Mouse (Mus musculus) ES-Bruce4 (cell line): Measurements from ENCODE around the gene Cfap45. TPM values are rescaled to one million over a fixed set of nuclear protein-coding genes. Genes with fewer than 3 reads are reported as not detected.

Experiments used
- H3K27ac ChIP-seq: 2 replicates; pipeline ENCODE4 v1.5.1; 2012; ENCODE audit warnings: low read length, inconsistent platforms; ENCODE audit not compliant: insufficient read depth
- H3K27me3 ChIP-seq: 2 replicates; pipeline ENCODE4 v1.6.1; 2012; ENCODE audit warnings: mild to moderate bottlenecking, low read length, inconsistent platforms; ENCODE audit not compliant: control insufficient read depth, poor library complexity, insufficient read depth, severe bottlenecking
- H3K36me3 ChIP-seq: 2 replicates; pipeline ENCODE4 v1.6.1; 2012; ENCODE audit warnings: inconsistent platforms, mild to moderate bottlenecking, low read length, moderate library complexity; ENCODE audit not compliant: control insufficient read depth, poor library complexity, insufficient read depth, severe bottlenecking
- H3K4me1 ChIP-seq: one replicate; pipeline ENCODE4 v1.8.1; 2011; ENCODE audit warnings: low read length; ENCODE audit not compliant: control insufficient read depth, insufficient read depth
- H3K4me3 ChIP-seq: 2 replicates; pipeline ENCODE4 v1.5.1; 2011; ENCODE audit warnings: low read depth, mild to moderate bottlenecking, low read length
- H3K9ac ChIP-seq: 2 replicates; pipeline ENCODE4 v1.6.1; 2012; ENCODE audit warnings: low read depth, mild to moderate bottlenecking, inconsistent platforms; ENCODE audit not compliant: poor library complexity, severe bottlenecking
- H3K9me3 ChIP-seq: replicated peaks from 2 replicates; pipeline ENCODE4 v1.6.1; 2012; ENCODE audit warnings: mild to moderate bottlenecking, low read length, inconsistent platforms; ENCODE audit not compliant: control insufficient read depth, poor library complexity, insufficient read depth, severe bottlenecking
- CTCF ChIP-seq: IDR thresholded peaks from one replicate; pipeline ENCODE4 v1.8.1; 2011; ENCODE audit warnings: low read depth, low read length
- EP300 ChIP-seq: IDR thresholded peaks from 2 replicates; pipeline ENCODE4 v1.6.1; 2011; ENCODE audit warnings: low read depth, low read length; ENCODE audit not compliant: insufficient read depth
- POLR2A ChIP-seq: IDR thresholded peaks from one replicate; pipeline ENCODE4 v1.8.1; 2011; ENCODE audit warnings: low read length; ENCODE audit not compliant: insufficient read depth
- polyA plus RNA-seq: library from polyadenylated mRNA; stranded (reverse); fragments of >200 nt; gene quantifications from 2 replicates; pipeline ENCODE4 v1.2.4, GENCODE M21; 2011; ENCODE audit warnings: low read depth; ENCODE audit not compliant: missing spikeins, insufficient read depth, insufficient read length

Cfap45 gene
- polyA plus RNA-seq, 1 experiment = 2.1 TPM

DNA sequence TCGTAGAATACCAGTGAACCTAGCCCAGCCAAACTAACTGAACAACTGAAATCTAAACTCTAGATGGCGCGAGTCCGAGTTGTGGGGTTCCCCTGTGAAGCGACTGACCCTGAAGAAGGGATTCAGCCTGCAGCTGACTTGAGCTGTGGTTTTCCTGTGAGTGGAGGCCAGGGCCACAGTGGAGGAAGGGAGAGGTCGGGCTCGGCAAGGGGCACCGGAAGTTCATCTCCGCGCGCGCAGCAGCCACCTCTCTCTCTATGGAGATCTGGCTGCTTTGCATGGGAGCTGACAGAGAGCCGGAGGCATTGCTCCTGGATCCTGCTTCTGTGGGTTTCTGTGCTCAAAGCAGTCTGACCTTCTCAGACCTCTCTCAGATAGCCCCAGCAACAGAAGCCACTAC lies 7.6 kb upstream of the Cfap45 start:
- no peak for TF ChIP-seq EP300
- no peak for TF ChIP-seq POLR2A
- peak; percentile 37 for TF ChIP-seq CTCF
- Histone ChIP-seq H3K36me3 (no peaks in the 10 kb centered on the region), H3K27ac (no peak overlapping the region), H3K9ac (0 out of 2 replicates have a peak overlapping the region, but pooled peaks have one; percentile 23), H3K4me3 (no peak overlapping the region), H3K4me1 (peaks cover 2% of the 10 kb centered on the region), H3K9me3 (no peaks in the 10 kb centered on the region), H3K27me3 (no peaks in the 10 kb centered on the region)

DNA sequence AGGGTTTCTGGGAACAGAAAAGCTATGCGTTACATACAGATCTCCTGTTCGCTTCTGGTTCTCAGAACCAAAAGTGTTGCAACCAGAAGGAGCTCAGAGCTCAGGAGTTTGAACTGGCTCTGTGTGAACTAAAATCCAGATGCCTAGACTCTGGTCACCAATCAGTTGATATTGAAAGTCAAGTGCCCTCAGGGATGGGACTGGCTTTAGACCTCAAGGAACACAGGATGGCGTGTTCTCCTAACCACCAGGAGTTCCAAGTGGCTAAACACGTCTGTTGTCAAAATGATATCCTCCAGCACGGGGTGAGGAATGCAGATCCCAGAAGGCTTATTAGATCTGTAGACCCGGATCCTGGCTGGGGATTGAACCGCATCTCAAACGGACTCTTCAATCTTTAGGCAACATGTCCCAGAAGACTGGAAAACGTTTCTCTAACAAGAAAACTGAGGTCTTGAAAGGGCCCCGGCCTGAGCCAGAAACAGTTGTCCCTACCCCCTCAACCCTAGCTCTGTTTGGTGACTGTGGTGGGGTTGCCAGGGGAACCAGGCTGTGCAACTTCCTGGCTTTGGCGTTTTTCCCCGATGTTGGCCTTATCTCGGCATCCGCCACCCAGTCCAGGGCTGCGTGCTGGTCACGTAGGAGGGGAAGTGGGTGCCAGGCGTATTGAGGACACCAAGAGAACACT lies 6.9 kb upstream of the Cfap45 start:
- Histone ChIP-seq H3K27ac (no peak overlapping the region), H3K9me3 (no peaks in the 10 kb centered on the region), H3K4me1 (peaks cover 2% of the 10 kb centered on the region), H3K9ac (0 out of 2 replicates have a peak overlapping the region, but pooled peaks have one; percentile 23), H3K4me3 (no peak overlapping the region), H3K27me3 (no peaks in the 10 kb centered on the region), H3K36me3 (no peaks in the 10 kb centered on the region)
- TF ChIP-seq CTCF = no peak
- no peak for TF ChIP-seq EP300
- TF ChIP-seq POLR2A = no peak

DNA sequence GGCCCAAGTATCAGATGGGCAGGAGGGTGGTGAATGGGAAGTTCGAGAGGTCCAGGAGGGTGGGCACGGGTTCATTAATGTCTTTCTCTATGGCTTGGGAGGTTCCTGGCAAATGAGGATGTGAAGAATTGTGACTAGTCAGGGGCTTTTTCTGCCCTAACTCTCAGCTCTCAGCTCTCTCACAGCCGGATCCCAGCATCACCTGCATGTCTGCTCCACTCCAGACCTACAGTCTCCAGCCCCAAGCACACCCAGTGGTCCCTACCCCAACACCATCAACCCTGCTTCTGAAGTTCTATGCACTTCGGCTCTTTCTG lies 6.4 kb upstream of the Cfap45 start:
- Histone ChIP-seq H3K27me3 (no peaks in the 10 kb centered on the region), H3K9ac (no peak overlapping the region), H3K36me3 (no peaks in the 10 kb centered on the region), H3K4me1 (peaks cover 2% of the 10 kb centered on the region), H3K27ac (no peak overlapping the region), H3K4me3 (no peak overlapping the region), H3K9me3 (no peaks in the 10 kb centered on the region)
- TF ChIP-seq EP300 = no peak
- no peak for TF ChIP-seq CTCF
- TF ChIP-seq POLR2A = no peak

DNA sequence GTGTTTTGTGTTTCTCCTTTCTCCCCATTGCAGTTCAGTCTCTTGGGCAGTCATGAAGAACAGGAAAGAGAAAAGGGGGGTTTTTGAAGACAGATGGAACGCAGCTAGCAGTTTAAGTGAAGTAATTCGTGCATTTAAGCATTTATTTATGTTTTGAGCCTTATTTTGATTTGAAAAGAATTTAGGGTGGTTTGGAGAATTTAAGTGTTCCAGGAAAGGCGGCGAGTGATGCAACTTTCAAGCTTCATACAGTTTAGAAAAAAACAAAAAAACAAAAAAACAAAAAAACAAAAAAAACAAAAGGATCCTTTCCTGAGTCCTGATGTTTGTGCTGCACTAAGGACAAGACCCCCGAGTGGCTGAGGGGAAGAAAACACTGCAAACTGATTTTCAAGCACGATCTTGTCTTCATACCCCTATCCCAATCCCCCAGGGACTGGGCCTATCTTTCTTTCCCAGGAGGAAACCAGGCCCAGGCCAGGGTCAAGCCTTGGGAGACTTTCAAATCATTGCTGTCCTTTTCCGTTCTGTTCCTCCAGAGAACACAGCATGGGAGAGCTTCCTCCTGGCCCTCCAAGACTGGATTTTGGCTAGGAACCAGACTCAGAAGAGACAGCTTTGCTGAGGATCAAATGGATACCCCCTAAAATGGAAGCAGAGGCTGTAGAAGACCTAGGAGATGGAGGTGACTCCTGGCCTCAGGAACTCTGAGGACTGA lies 5.9 kb upstream of the Cfap45 start:
- TF ChIP-seq EP300 (no peak), POLR2A (no peak), CTCF (no peak)
- no peak overlapping the region for H3K27ac ChIP-seq
- no peaks in the 10 kb centered on the region for H3K27me3 ChIP-seq
- H3K36me3 ChIP-seq = no peaks in the 10 kb centered on the region
- H3K9ac ChIP-seq = no peak overlapping the region
- peaks cover 2% of the 10 kb centered on the region for H3K4me1 ChIP-seq
- no peaks in the 10 kb centered on the region for H3K9me3 ChIP-seq
- no peak overlapping the region for H3K4me3 ChIP-seq

DNA sequence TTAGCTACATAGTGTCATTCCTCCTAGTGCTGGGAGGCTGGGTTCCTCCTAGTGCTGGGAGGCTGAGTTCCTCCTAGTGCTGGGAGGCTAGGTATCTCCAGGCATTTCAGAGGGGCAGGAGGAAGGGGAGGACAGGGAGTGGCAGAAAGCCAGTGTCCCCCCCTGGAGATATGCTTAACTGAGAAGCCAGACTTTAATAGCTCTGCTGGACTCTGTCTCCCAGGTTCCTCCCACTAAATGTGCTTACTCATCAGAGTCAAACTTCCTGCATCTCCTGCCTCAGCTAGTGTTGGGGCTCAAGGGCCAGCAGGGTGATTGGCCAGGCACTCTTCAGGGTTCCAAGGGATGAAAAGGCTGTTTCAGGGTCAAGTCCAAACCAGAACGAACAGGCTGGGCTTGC lies 5.2 kb upstream of the Cfap45 start:
- Histone ChIP-seq H3K4me1 (no peaks in the 10 kb centered on the region), H3K9me3 (no peaks in the 10 kb centered on the region), H3K27ac (no peak overlapping the region), H3K36me3 (no peaks in the 10 kb centered on the region), H3K4me3 (no peak overlapping the region), H3K27me3 (no peaks in the 10 kb centered on the region), H3K9ac (no peak overlapping the region)
- TF ChIP-seq CTCF = no peak
- no peak for TF ChIP-seq POLR2A
- TF ChIP-seq EP300 = no peak

DNA sequence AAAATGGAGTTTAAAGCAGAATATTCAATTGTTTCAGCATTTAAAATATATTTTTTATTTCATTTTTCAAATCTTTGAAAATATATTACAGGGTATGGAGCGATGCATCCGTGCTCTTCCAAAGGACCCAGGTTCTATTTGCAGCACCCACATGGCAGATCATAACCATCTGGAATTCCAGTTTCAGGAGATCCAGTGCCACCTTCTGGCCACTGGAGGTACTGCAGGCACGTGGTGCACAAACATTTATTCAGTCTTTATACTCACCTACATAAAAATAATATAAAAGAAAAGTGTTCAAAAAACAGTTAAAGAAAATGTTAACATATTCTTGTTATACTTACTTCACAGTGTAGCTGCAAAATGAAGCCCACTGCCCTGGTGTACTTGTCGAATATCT lies 2.6 kb upstream of the Cfap45 start:
- no peak for TF ChIP-seq POLR2A
- peak; percentile 69 for TF ChIP-seq CTCF
- no peak for TF ChIP-seq EP300
- no peaks in the 10 kb centered on the region for H3K36me3 ChIP-seq
- H3K27me3 ChIP-seq = no peaks in the 10 kb centered on the region
- H3K4me3 ChIP-seq = no peak overlapping the region
- H3K9me3 ChIP-seq = no peaks in the 10 kb centered on the region
- H3K9ac ChIP-seq = no peak overlapping the region
- no peak overlapping the region for H3K27ac ChIP-seq
- H3K4me1 ChIP-seq = no peaks in the 10 kb centered on the region
